Mouse (Mus musculus) gastrocnemius, postnatal 36 days (tissue): ENCODE results near the gene Cpa4. TPM values are rescaled to one million over a fixed set of nuclear protein-coding genes. Genes with fewer than 3 reads are reported as not detected.

Source experiments
- DNase-seq, 2 experiments: peaks; one replicate each; pipeline ENCODE4 v3.0.0; 2022
- intact Hi-C: fragments of 180-260 bp; cut with DNase I; formaldehyde crosslinking; loops from one replicate; pipeline ENCODE4 v1.15.1; 2025
- total RNA-seq, 2 experiments: library from RNA; stranded (reverse); gene quantifications; 2 replicates each; pipeline ENCODE4 v1.2.3; 2021

Gene Cpa4
- total RNA-seq, 2 experiments from 2014 or later: not detected

DNA sequence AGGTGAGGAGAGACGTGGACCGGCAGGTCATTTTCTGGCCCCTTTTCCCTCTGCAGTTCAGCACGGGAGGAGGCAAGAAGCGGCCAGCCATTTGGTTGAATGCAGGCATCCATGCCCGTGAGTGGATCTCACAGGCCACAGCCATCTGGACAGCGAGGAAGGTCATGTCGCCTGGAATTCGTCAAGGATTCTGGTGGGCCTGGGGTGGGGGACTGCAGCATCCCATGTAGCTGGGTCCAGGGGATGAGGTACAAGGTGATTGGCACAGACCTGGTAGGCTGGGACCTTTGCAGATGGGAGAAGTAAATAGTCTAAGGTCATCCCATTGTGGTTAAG, 12.6 kb downstream of the Cpa4 start:
- no peak for DNase-seq
- intact Hi-C loops: no loop called here

DNA sequence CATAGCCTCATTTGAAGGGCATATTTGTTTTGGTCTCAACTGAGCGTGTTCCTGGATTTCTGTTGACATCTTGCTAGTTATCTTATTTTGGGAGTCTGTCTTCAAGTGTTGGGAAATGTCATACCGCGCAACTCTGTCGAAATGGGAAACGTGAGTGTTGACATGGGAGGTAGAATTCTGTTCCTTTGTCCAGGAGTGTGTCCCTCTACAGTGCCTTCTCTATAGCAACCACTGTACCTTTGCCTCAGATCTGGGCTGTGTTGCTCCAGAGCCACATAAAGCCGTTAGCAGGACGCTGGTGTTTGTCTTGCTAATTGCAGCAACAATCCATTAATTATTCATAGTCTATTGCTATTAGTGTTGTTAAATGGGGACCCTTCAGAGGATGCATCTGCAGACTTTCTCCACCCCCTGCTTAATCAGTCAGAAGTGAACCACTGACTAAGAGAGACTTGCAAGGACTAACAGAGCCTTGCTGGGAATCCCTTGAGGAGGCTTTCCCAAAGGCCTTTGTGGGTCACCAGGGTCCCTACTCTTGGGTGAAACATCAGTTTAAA, 18.8 kb downstream of the Cpa4 start:
- intact Hi-C loops: no loop called here
- DNase-seq: no peak

DNA sequence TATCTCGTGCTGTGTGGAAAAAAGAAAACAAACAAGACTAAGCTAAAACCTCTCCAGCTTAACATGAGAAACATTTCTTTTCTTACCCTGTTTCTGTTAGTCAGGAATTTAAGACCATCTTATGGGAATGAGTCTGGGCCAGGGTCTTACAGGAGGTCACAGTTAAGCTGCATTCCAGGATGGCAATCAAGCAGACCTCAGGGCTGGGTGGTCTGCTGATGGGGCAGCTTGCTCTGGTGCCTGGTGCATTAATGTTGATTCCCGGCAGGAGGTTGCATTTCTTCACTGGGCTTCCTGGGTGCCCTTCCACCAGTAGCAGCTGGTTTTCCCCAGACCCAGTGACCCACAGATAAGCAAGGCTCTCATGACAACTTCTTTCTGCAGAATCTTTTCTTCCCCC, 21.6 kb downstream of the Cpa4 start:
- no peak for DNase-seq
- intact Hi-C loops: no loop called here

GRCm38 (mm10) chr6:30591851-30592404, 23.8 kb downstream of the Cpa4 start:
- intact Hi-C loops: no loop called here
- DNase-seq: no peak

- no peak for DNase-seq
- intact Hi-C loops: no loop called here
Measured at GRCm38 (mm10) chr6:30592417-30592974, 24.3 kb downstream of the Cpa4 start.

DNA sequence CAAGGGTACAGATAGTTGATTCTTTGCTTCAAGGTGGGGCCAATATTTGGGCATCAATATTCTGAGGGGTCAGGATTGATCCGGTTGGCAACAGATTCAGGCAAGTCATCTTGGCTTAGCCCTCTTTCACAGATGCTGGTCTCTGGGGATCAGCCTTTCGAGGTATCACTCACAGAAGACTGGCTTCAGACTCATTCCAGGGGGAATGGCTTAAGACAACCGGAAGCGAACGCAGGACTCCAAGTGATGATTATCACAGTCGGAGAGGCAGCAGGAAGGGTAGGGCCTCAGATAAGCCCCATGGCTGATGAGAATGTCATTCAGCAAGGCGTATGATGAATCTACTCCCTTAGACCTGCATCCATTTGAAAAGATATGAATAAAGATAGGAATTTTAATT, 26.2 kb downstream of the Cpa4 start:
- DNase-seq: no peak
- intact Hi-C loops: no loop called here

DNA sequence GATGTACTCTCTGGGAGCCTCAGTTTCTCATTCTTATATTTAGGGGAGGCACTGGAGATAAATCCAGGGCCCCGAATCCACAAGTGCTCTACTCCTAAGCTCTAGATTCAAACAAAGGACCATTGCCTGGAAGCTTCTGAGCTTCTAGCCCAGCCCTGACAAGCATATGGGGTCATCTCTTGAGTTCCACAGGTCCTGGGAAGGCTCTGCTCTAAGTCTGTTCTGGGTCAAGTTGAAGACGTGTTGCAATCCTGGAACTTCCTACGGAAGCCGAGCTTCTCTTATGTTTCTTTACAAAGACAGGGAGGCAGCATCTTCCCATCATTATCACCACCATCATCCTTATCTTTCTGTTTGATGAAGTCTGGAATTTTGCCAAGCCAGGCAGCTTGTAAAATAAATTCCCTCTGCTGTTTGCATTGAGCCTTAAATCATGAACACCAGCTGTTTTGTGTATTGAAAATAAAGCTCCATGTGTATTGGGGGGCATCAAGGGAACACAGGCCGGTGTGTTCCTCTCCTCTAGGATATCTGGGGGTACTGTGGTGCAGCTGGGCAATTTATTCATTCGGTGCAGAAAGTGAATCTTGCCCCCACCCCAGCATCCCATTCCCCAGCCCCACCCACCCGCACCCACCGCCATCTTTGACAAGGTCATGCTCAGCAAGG, 28.2 kb downstream of the Cpa4 start:
- DNase-seq: no peak
- intact Hi-C loops: no loop called here

DNA sequence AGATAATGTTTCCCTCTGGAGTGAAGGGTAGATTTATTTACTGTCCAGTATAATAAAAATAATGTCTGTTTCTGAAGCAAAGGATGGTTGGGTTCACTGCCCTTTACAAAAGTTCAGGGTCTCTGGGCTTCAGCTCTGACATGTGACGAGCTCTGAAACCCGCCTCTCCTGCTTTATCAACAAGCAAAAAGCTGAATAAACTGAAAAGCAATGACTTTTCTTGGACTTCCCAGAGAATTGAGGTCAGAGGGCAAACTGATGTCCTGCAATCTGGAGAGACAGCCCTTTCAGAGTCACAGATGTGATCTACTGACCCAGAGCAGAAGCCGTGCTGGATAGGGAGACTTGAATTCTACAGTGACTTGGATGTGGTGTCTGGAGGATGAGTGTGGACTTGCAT, 31.9 kb downstream of the Cpa4 start:
- no peak for DNase-seq
- intact Hi-C loops: no loop called here

DNA sequence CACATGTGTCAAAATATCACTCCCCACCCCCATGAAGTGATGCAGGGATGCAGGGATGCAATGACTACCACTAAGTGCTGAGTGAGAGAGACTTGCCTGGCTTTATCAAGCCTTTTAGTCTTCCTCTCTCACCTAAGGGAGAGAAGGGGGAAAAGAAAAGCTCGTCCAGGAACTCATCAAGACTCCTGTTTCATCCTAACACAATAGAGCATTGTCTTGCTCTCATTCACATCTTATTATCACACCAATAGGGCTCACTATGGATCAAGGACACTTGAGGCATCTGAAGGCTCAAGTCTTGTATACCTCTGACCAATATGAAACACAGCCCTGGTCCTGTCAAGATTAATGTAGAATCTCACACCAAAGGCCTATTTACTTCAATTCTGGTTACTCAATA, 32.8 kb downstream of the Cpa4 start:
- intact Hi-C loops: no loop called here
- DNase-seq: no peak

- intact Hi-C loops: no loop called here
- no peak for DNase-seq
Measured at GRCm38 (mm10) chr6:30604342-30604867, 36.2 kb downstream of the Cpa4 start.

- no peak for DNase-seq
- intact Hi-C loops: no loop called here
Measured at GRCm38 (mm10) chr6:30605111-30605510, 36.9 kb downstream of the Cpa4 start.

- DNase-seq: no peak
- intact Hi-C loops: no loop called here
Measured at GRCm38 (mm10) chr6:30605672-30606071, 37.5 kb downstream of the Cpa4 start.

GRCm38 (mm10) chr6:30610710-30611109, 42.5 kb downstream of the Cpa4 start, which contains the start of gene Cpa5:
Cpa5 (plus strand) TSS chr6:30611010.
- intact Hi-C loops: no loop called here
- DNase-seq: no peak

- DNase-seq: no peak
- intact Hi-C loops: no loop called here
Measured at GRCm38 (mm10) chr6:30611212-30611611, 43.0 kb downstream of the Cpa4 start.

GRCm38 (mm10) chr6:30614251-30614650, 46.1 kb downstream of the Cpa4 start:
- intact Hi-C loops: no loop called here
- DNase-seq: peak in 1 of 2 experiments; percentile 6

- DNase-seq: peak in 1 of 2 experiments; percentile 2
- intact Hi-C loops: no loop called here
Measured at GRCm38 (mm10) chr6:30615741-30616140, 47.6 kb downstream of the Cpa4 start.

GRCm38 (mm10) chr6:30616491-30616941, 48.3 kb downstream of the Cpa4 start:
- DNase-seq: peak in 1 of 2 experiments; percentile 10
- intact Hi-C loops: no loop called here

DNA sequence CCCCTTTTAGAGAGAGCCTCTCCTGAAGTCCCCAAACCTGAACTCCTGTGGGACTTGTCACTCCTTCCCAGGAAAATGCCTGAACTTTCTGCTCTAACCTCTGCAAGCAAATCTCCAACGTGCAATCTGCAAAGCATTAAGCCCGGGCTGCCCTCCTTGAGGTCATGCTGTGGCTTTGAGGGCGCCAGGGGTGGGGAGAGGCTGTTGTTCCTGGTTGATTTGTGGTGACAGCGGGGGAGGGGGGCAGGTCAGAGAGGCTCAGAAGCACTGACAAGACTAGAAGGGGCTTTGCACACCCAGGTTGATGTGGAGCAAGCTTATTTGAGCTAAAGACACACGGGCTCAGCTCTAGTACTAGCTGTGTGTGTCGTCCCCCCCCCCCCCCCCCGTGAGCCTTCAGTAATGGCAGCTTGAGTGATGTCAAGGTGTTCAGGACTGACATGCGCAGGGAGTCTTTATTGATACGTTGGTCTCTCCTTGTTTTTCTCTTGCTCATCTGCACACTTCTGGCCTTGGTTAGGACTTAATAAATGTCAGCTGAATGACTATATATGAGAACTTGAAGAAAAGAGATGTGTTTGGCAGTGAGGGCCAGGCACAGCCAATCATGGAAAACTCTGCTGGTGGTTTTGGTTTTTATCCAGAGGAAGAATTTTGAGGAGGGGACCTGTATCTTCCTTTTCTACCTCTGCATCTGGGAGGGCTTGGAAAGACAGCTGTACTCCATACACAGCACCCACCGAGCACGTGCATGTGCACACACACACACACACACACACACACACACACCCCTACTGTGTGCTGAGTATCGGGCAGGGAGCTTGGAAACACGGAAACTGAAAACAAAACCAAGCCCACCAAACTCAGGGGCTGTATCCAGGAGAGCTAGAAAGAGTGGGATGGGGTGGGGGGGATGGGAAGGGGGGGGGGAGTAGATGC, 49.1 kb downstream of the Cpa4 start:
- intact Hi-C loops: no loop called here
- DNase-seq: peak in 1 of 2 experiments; percentile 16

GRCm38 (mm10) chr6:30617959-30618590, 49.9 kb downstream of the Cpa4 start:
- intact Hi-C loops: no loop called here
- peak in 1 of 2 experiments; percentile 10 for DNase-seq

- peak; percentile 21 to 48 for DNase-seq
Measured at GRCm38 (mm10) chr6:30618735-30619134, 50.6 kb downstream of the Cpa4 start.

More at GRCm38 (mm10) chr6:30618735-30619134, 50.6 kb downstream of the Cpa4 start:
- intact Hi-C loops: no loop called here
